Mouse (Mus musculus) liver, adult 2 months (tissue): ENCODE results near the gene Rabggta.

Experiments
- CTCF ChIP-seq: fragments of 200-500 bp; IDR thresholded peaks from 2 replicates; pipeline ENCODE4 v1.5.1; 2011; ENCODE audit warnings: low read depth, low read length, control low read depth
- POLR2A ChIP-seq: fragments of 200-500 bp; IDR thresholded peaks from 2 replicates; pipeline ENCODE4 v1.6.1; 2011; ENCODE audit warnings: low read length, control low read depth; ENCODE audit not compliant: insufficient read depth; ENCODE audit errors: extremely low read depth

DNA sequence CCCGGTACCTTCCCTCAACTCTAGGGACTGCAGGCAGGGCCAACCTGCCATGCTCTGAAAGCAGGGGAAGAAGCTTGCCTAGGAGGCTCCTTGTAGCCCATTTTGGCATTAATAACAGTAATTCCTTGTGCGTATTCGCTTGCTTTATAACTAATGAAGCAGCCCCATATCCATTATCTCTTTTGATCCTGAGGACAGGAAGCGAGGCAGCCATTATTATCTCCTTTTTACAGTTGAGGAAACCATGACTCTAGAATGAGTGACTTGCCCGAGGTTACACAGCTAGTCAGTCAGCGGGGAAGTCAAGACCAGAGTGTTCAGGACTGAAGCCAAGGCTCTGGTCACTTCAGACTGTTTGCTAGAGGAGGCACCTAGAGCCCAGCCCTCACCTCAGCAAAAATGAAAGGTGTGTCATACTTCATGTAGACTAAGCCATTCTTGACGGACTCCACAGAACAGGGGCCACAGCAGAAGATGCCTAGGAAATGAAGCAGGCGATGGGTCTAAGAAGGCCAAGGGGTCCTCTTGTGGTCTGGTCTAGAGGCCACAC is 15.9 kb downstream of the Rabggta start:
- TF ChIP-seq CTCF (no peak), POLR2A (no peak)
